Mouse (Mus musculus) stomach, embryonic 14.5 days (tissue): ENCODE measurements around the gene Ube2l6. TPM values are rescaled to one million over a fixed set of nuclear protein-coding genes. Genes with fewer than 3 reads are reported as not detected.
A peak's percentile ranks its signal among the peaks of the same experiment; 100 is the strongest.

ENCODE experiments used
- ATAC-seq: fragments of 200-750 bp; cut with Nextera tagmentation; 2 replicates; pipeline ENCODE4 v1.8.0; 2017; ENCODE audit warnings: low read depth, moderate TSS enrichment; ENCODE audit not compliant: insufficient number of reproducible peaks, insufficient read depth, low FRiP score
- H3K27ac ChIP-seq: fragments of 300-500 bp; sonication (generic); 2 replicates; pipeline ENCODE4 v1.5.1; 2014; ENCODE audit warnings: mild to moderate bottlenecking, low read length, moderate library complexity, mixed read lengths
- H3K27me3 ChIP-seq: fragments of 300-500 bp; sonication (generic); 2 replicates; pipeline ENCODE4 v1.6.1; 2014; ENCODE audit warnings: low read length, control low read depth, mixed read lengths; ENCODE audit not compliant: control insufficient read depth, insufficient read depth
- H3K36me3 ChIP-seq: fragments of 300-500 bp; sonication (generic); 2 replicates; pipeline ENCODE4 v1.6.1; 2014; ENCODE audit warnings: mild to moderate bottlenecking, control low read depth, low read length, moderate library complexity, mixed read lengths; ENCODE audit not compliant: control insufficient read depth, insufficient read depth
- H3K4me1 ChIP-seq: fragments of 300-500 bp; sonication (generic); 2 replicates; pipeline ENCODE4 v1.6.1; 2014; ENCODE audit warnings: low read length, control low read depth, mixed read lengths; ENCODE audit not compliant: control insufficient read depth, insufficient read depth
- H3K4me2 ChIP-seq: fragments of 300-500 bp; sonication (generic); replicated peaks from 2 replicates; pipeline ENCODE4 v1.6.1; 2014; ENCODE audit warnings: low read depth, low read length, control low read depth
- H3K4me3 ChIP-seq: fragments of 300-500 bp; sonication (generic); 2 replicates; pipeline ENCODE4 v1.5.1; 2014; ENCODE audit warnings: low read depth, low read length, control low read depth
- H3K9ac ChIP-seq: fragments of 300-500 bp; sonication (generic); replicated peaks from 2 replicates; pipeline ENCODE4 v1.6.1; 2014; ENCODE audit warnings: low read depth, mild to moderate bottlenecking, control low read depth, low read length, moderate library complexity, mixed read lengths
- H3K9me3 ChIP-seq: fragments of 300-500 bp; sonication (generic); 2 replicates; pipeline ENCODE4 v1.6.1; 2016; ENCODE audit warnings: low read depth, low read length, control low read depth; ENCODE audit not compliant: control insufficient read depth
- WGBS: fragments of 180-500 bp; shearing (Covaris S2); extraction: QIAGEN DNeasy Blood & Tissue Kit; methylation state at CpG from one replicate; pipeline ENCODE4 v1.1.7; 2014; 5-methylcytosine and 5-hydroxymethylcytosine counted together
- polyA plus RNA-seq: library from polyadenylated mRNA; unstranded; fragments of >200 nt; fragmentation: Nextera tagmentation; extraction: Ambion mirVana; gene quantifications from 2 replicates; pipeline ENCODE4 v1.2.1, GENCODE M21; 2014

Gene Ube2l6
- polyA plus RNA-seq, 1 experiment from 2014 or later: 36.2 TPM

GRCm38 (mm10) chr2:84762295-84762694 lies 36.3 kb upstream of the Ube2l6 start:
- Histone ChIP-seq H3K36me3 (no peaks in the 10 kb centered on the region), H3K27me3 (no peaks in the 10 kb centered on the region), H3K4me1 (no peaks in the 10 kb centered on the region), H3K9me3 (no peaks in the 10 kb centered on the region), H3K4me2 (no peak overlapping the region), H3K4me3 (no peak overlapping the region), H3K27ac (no peak overlapping the region), H3K9ac (no peak overlapping the region)
- 56% methylated on average over 3 of the region's 4 CpGs for WGBS
- ATAC-seq: no peak

GRCm38 (mm10) chr2:84762818-84763217 lies 35.8 kb upstream of the Ube2l6 start:
- Histone ChIP-seq H3K9me3 (no peaks in the 10 kb centered on the region), H3K9ac (no peak overlapping the region), H3K4me1 (no peaks in the 10 kb centered on the region), H3K4me3 (no peak overlapping the region), H3K36me3 (no peaks in the 10 kb centered on the region), H3K27me3 (no peaks in the 10 kb centered on the region), H3K27ac (no peak overlapping the region), H3K4me2 (no peak overlapping the region)
- WGBS: 50% methylated on average over 1 of the region's 1 CpGs
- ATAC-seq: no peak

- Histone ChIP-seq H3K4me2 (no peak overlapping the region), H3K9me3 (no peaks in the 10 kb centered on the region), H3K4me3 (no peak overlapping the region), H3K9ac (no peak overlapping the region), H3K27me3 (no peaks in the 10 kb centered on the region), H3K4me1 (peaks cover 10% of the 10 kb centered on the region), H3K36me3 (no peaks in the 10 kb centered on the region), H3K27ac (no peak overlapping the region)
- 74% methylated on average over 6 of the region's 6 CpGs for WGBS
- no peak for ATAC-seq
Observed at GRCm38 (mm10) chr2:84770501-84770900, 28.1 kb upstream of the Ube2l6 start.

GRCm38 (mm10) chr2:84772454-84772853 lies 26.2 kb upstream of the Ube2l6 start:
- ATAC-seq: no peak
- Histone ChIP-seq H3K27me3 (no peaks in the 10 kb centered on the region), H3K4me3 (no peak overlapping the region), H3K4me1 (peaks cover 10% of the 10 kb centered on the region), H3K9ac (no peak overlapping the region), H3K36me3 (no peaks in the 10 kb centered on the region), H3K4me2 (no peak overlapping the region), H3K27ac (no peak overlapping the region), H3K9me3 (no peaks in the 10 kb centered on the region)
- WGBS: 86% methylated on average over 4 of the region's 4 CpGs

GRCm38 (mm10) chr2:84773195-84773594 lies 25.4 kb upstream of the Ube2l6 start:
- H3K4me2 ChIP-seq: no peak overlapping the region
- no peak overlapping the region for H3K27ac ChIP-seq
- H3K36me3 ChIP-seq: no peaks in the 10 kb centered on the region
- H3K9ac ChIP-seq: no peak overlapping the region
- peaks cover 10% of the 10 kb centered on the region for H3K4me1 ChIP-seq
- no peaks in the 10 kb centered on the region for H3K9me3 ChIP-seq
- ATAC-seq: no peak
- WGBS: 72% methylated on average over 5 of the region's 5 CpGs
- no peak overlapping the region for H3K4me3 ChIP-seq
- H3K27me3 ChIP-seq: no peaks in the 10 kb centered on the region

- no peaks in the 10 kb centered on the region for H3K27me3 ChIP-seq
- no peaks in the 10 kb centered on the region for H3K36me3 ChIP-seq
- H3K9me3 ChIP-seq: no peaks in the 10 kb centered on the region
- WGBS: 2% methylated on average over 15 of the region's 15 CpGs
- H3K4me1 ChIP-seq: peaks cover 10% of the 10 kb centered on the region
- H3K27ac ChIP-seq: peak overlapping the region; percentile 72
- no peak overlapping the region; the same call in 1 of the 2 replicates for H3K9ac ChIP-seq
- peak; percentile 93 for ATAC-seq
- peak overlapping the region; percentile 52 for H3K4me2 ChIP-seq
- H3K4me3 ChIP-seq: peak overlapping the region; percentile 22
Observed at GRCm38 (mm10) chr2:84774751-84775150, 23.9 kb upstream of the Ube2l6 start.

- Histone ChIP-seq H3K9ac (no peak within 1 kb of the TSS; the same call in 1 of the 2 replicates), H3K27ac (peak within 1 kb of the TSS; percentile 72), H3K9me3 (no peaks in the 10 kb centered on the region), H3K4me2 (peak within 1 kb of the TSS; percentile 52), H3K27me3 (no peaks in the 10 kb centered on the region), H3K4me1 (peaks cover 10% of the 10 kb centered on the region), H3K4me3 (peak within 1 kb of the TSS; percentile 22), H3K36me3 (no peaks in the 10 kb centered on the region)
- ATAC-seq: 0 out of 2 replicates have a peak, but pooled peaks have one; percentile 12
- 35% methylated on average over 9 of the region's 9 CpGs for whole genome bisulfite sequencing
Observed at GRCm38 (mm10) chr2:84775241-84775640, 23.4 kb upstream of the Ube2l6 start, which contains the start of gene Serping1. Gene Serping1, minus strand, starts transcription at chr2:84775444.

- no peaks in the 10 kb centered on the region for H3K9me3 ChIP-seq
- ATAC-seq: no peak
- H3K27ac ChIP-seq: peak overlapping the region; percentile 57
- no peaks in the 10 kb centered on the region for H3K36me3 ChIP-seq
- H3K9ac ChIP-seq: no peak overlapping the region
- 68% methylated on average over 6 of the region's 6 CpGs for WGBS
- peaks cover 10% of the 10 kb centered on the region for H3K4me1 ChIP-seq
- H3K27me3 ChIP-seq: no peaks in the 10 kb centered on the region
- no peak overlapping the region for H3K4me3 ChIP-seq
- no peak overlapping the region for H3K4me2 ChIP-seq
Observed at GRCm38 (mm10) chr2:84775665-84776064, 23.0 kb upstream of the Ube2l6 start.

- Histone ChIP-seq H3K4me2 (no peak overlapping the region), H3K27me3 (no peaks in the 10 kb centered on the region), H3K9me3 (no peaks in the 10 kb centered on the region), H3K4me3 (no peak overlapping the region), H3K36me3 (no peaks in the 10 kb centered on the region), H3K27ac (no peak overlapping the region), H3K4me1 (peaks cover 10% of the 10 kb centered on the region), H3K9ac (no peak overlapping the region)
- no peak for ATAC-seq
- 56% methylated on average over 3 of the region's 3 CpGs for WGBS
Observed at GRCm38 (mm10) chr2:84777706-84778105, 20.9 kb upstream of the Ube2l6 start.
